Mouse (Mus musculus): ENCODE measurements around the gene Tmprss12. TPM values are rescaled to one million over a fixed set of nuclear protein-coding genes. Genes with fewer than 3 reads are reported as not detected.
"Not testable (repeated sequence)": the region's sequence is repeated elsewhere in the genome, so short reads cannot be mapped to it uniquely, and the experiment has no call there.

Gene Tmprss12
- polyA plus RNA-seq, 1 experiment from 2014 or later = not detected

DNA sequence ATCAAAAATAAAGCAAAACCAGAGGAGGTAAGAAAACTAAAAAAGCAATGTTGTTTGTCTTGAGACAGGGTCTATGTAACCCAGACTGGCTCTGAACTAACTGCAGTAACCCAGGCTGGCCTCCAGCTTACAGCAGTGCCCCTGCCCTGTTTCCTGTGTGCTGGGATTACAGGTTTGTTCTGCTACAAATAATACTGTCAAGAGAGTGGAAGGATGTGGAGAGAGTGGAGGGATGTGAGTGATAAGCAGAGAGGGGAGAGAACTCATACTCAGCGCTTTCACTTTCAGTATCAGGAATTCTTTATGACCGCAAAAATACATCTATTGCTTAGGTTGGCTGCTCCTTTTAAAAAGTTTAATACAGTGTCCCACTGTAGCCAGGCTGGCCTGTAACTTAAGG lies 31.7 kb downstream of the Tmprss12 start:
- no peak overlapping the region for H3K27ac ChIP-seq (replicated peaks)
- no peak overlapping the region for H3K4me3 ChIP-seq (replicated peaks)
- no peaks in the 10 kb centered on the region for H3K4me1 ChIP-seq
- H3K9ac ChIP-seq = no peak overlapping the region
- no peak overlapping the region for H3K4me2 ChIP-seq (replicated peaks)
- WGBS = 89% methylated on average over 2 of the region's 2 CpGs
- no peak for ATAC-seq (ENCODE audit: insufficient number of reproducible peaks, low FRiP score, low TSS enrichment, low read depth)
- no peaks in the 10 kb centered on the region for H3K36me3 ChIP-seq
- no peaks in the 10 kb centered on the region for H3K9me3 ChIP-seq (replicated peaks)
- no peaks in the 10 kb centered on the region for H3K27me3 ChIP-seq

- H3K27me3 ChIP-seq = no peaks in the 10 kb centered on the region
- H3K4me1 ChIP-seq = no peaks in the 10 kb centered on the region
- H3K9me3 ChIP-seq (replicated peaks) = no peaks in the 10 kb centered on the region
- no peaks in the 10 kb centered on the region for H3K36me3 ChIP-seq
- no peak overlapping the region for H3K27ac ChIP-seq (replicated peaks)
- no peak overlapping the region for H3K9ac ChIP-seq
- no peak overlapping the region for H3K4me3 ChIP-seq (replicated peaks)
- 91% methylated on average over 5 of the region's 5 CpGs for WGBS
- H3K4me2 ChIP-seq (replicated peaks) = no peak overlapping the region
- no peak for ATAC-seq (ENCODE audit: insufficient number of reproducible peaks, low FRiP score, low TSS enrichment, low read depth)
Observed at GRCm38 (mm10) chr15:100314448-100315145, 34.0 kb downstream of the Tmprss12 start.

- not testable (repeated sequence) for H3K4me2 ChIP-seq (replicated peaks); H3K27ac ChIP-seq (replicated peaks); H3K4me1 ChIP-seq; H3K36me3 ChIP-seq; H3K27me3 ChIP-seq; ATAC-seq (ENCODE audit: insufficient number of reproducible peaks, low FRiP score, low TSS enrichment, low read depth); H3K9me3 ChIP-seq (replicated peaks); H3K4me3 ChIP-seq (replicated peaks); H3K9ac ChIP-seq
- WGBS = 61% methylated on average over 4 of the region's 4 CpGs
Observed at GRCm38 (mm10) chr15:100318014-100318671, 37.5 kb downstream of the Tmprss12 start.

GRCm38 (mm10) chr15:100319884-100320283 lies 39.2 kb downstream of the Tmprss12 start:
- Histone ChIP-seq H3K36me3 (no peaks in the 10 kb centered on the region), H3K4me2 (replicated peaks) (no peak overlapping the region), H3K4me3 (replicated peaks) (no peak overlapping the region), H3K27ac (replicated peaks) (no peak overlapping the region), H3K27me3 (no peaks in the 10 kb centered on the region), H3K9ac (no peak overlapping the region), H3K4me1 (peaks cover 5% of the 10 kb centered on the region; the same call in 1 of the 2 replicates), H3K9me3 (replicated peaks) (no peaks in the 10 kb centered on the region)
- no peak for ATAC-seq (ENCODE audit: insufficient number of reproducible peaks, low FRiP score, low TSS enrichment, low read depth)
- WGBS = 83% methylated on average over 1 of the region's 1 CpGs

DNA sequence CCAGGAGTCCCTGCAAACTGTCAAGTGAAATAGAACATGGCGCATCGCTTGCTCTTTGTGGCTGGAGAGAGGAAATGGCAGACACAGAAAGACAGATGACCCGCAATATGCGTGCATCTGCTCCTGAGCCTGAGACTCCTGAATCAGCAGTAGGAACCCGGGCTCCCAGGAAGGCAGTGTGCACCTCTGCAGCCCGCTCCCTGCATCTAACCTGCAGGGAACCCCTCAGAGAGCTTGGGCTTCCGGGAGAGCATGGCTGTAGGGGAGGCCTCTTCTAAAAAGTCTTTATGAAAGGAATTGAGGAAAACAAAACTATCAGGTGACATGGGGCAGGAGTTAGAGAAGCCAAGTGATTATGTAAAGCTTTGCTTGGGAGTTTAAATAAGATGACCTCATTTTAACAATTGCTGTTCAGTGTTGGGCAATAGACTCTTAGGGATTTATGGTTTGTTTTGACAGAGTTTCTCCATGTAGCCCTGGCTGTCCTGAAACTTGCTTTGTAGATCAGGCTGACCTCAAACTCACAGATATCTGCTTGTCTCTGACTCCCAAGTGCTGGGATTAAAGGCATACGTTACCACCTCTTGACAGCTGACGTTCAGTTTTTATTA lies 39.8 kb downstream of the Tmprss12 start:
- ATAC-seq (ENCODE audit: insufficient number of reproducible peaks, low FRiP score, low TSS enrichment, low read depth) = no peak
- peak overlapping the region; percentile 1; the same call in 1 of the 2 replicates for H3K27ac ChIP-seq (replicated peaks)
- WGBS = 66% methylated on average over 9 of the region's 9 CpGs

DNA sequence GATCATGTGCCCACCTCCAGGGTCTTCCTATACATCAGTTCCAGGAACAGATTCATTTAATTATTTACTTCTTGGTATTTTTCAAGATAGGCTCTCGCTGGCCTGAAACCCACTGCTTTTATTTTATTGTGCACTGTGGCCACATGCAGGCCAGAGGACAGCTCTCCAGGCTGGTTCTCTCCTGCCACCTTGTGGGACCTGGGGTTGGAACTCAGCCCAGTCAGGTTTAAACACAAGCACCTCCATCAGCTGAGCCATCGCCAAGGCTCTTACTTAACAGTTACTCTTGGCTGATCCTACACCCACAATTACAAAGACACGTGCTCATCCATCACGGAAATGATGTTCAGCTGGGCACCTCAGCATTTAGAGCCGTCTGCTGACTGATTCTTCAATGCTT lies 40.5 kb downstream of the Tmprss12 start:
- no peaks in the 10 kb centered on the region for H3K36me3 ChIP-seq
- H3K27ac ChIP-seq (replicated peaks) = peak overlapping the region; percentile 1; the same call in 1 of the 2 replicates
- H3K4me2 ChIP-seq (replicated peaks) = no peak overlapping the region
- peaks cover 5% of the 10 kb centered on the region; the same call in 1 of the 2 replicates for H3K4me1 ChIP-seq
- H3K9me3 ChIP-seq (replicated peaks) = no peaks in the 10 kb centered on the region
- no peak overlapping the region for H3K9ac ChIP-seq
- H3K4me3 ChIP-seq (replicated peaks) = no peak overlapping the region
- no peaks in the 10 kb centered on the region for H3K27me3 ChIP-seq
- WGBS = 56% methylated on average over 5 of the region's 5 CpGs
- no peak for ATAC-seq (ENCODE audit: insufficient number of reproducible peaks, low FRiP score, low TSS enrichment, low read depth)

More for the DNA sequence above, 39.8 kb downstream of the Tmprss12 start:
- H3K4me2 ChIP-seq (replicated peaks) = no peak overlapping the region
- H3K9me3 ChIP-seq (replicated peaks) = no peaks in the 10 kb centered on the region
- H3K4me3 ChIP-seq (replicated peaks) = no peak overlapping the region
- H3K36me3 ChIP-seq = no peaks in the 10 kb centered on the region
- no peak overlapping the region for H3K9ac ChIP-seq
- H3K27me3 ChIP-seq = no peaks in the 10 kb centered on the region
- H3K4me1 ChIP-seq = peaks cover 5% of the 10 kb centered on the region; the same call in 1 of the 2 replicates

GRCm38 (mm10) chr15:100324021-100324591 lies 43.5 kb downstream of the Tmprss12 start:
- WGBS = 71% methylated on average over 12 of the region's 12 CpGs
- Histone ChIP-seq H3K4me2 (replicated peaks) (no peak overlapping the region), H3K27me3 (no peaks in the 10 kb centered on the region), H3K9ac (no peak overlapping the region), H3K36me3 (no peaks in the 10 kb centered on the region), H3K27ac (replicated peaks) (no peak overlapping the region), H3K4me1 (peaks cover 5% of the 10 kb centered on the region; the same call in 1 of the 2 replicates), H3K4me3 (replicated peaks) (no peak overlapping the region), H3K9me3 (replicated peaks) (no peaks in the 10 kb centered on the region)
- ATAC-seq (ENCODE audit: insufficient number of reproducible peaks, low FRiP score, low TSS enrichment, low read depth) = no peak

GRCm38 (mm10) chr15:100325235-100325634 lies 44.6 kb downstream of the Tmprss12 start:
- ATAC-seq (ENCODE audit: insufficient number of reproducible peaks, low FRiP score, low TSS enrichment, low read depth) = 0 out of 2 replicates have a peak, but pooled peaks have one; percentile 24
- H3K4me2 ChIP-seq (replicated peaks) = no peak overlapping the region
- H3K27ac ChIP-seq (replicated peaks) = peak overlapping the region; percentile 17; the same call in 1 of the 2 replicates
- no peaks in the 10 kb centered on the region for H3K9me3 ChIP-seq (replicated peaks)
- 64% methylated on average over 3 of the region's 3 CpGs for WGBS
- H3K4me3 ChIP-seq (replicated peaks) = no peak overlapping the region
- H3K27me3 ChIP-seq = no peaks in the 10 kb centered on the region
- no peak overlapping the region for H3K9ac ChIP-seq
- H3K4me1 ChIP-seq = peaks cover under 1% of the 10 kb centered on the region; the same call in 1 of the 2 replicates
- no peaks in the 10 kb centered on the region for H3K36me3 ChIP-seq

DNA sequence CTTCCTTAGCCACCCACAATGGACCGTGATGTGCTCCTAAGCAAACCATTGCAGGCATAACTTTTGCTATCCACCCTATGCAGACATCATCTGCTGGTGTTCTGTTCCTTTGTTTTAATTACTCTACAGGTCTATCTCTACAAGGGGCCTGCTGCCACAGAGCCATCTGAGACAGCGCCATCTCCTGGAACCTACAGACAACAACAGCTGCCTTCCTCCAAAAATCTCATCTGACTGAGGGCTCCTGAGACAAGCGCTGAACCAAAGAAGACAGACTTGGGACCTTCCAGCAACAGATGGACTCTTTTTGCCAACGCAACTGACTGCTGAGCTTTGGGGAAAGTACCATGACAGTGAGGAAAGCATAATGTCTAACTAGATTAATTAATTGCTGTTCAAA lies 47.5 kb downstream of the Tmprss12 start:
- WGBS = 76% methylated on average over 4 of the region's 4 CpGs
- H3K4me3 ChIP-seq (replicated peaks); H3K27ac ChIP-seq (replicated peaks); ATAC-seq (ENCODE audit: insufficient number of reproducible peaks, low FRiP score, low TSS enrichment, low read depth); H3K9me3 ChIP-seq (replicated peaks); H3K36me3 ChIP-seq; H3K4me1 ChIP-seq; H3K27me3 ChIP-seq; H3K4me2 ChIP-seq (replicated peaks); H3K9ac ChIP-seq: not testable (repeated sequence)

DNA sequence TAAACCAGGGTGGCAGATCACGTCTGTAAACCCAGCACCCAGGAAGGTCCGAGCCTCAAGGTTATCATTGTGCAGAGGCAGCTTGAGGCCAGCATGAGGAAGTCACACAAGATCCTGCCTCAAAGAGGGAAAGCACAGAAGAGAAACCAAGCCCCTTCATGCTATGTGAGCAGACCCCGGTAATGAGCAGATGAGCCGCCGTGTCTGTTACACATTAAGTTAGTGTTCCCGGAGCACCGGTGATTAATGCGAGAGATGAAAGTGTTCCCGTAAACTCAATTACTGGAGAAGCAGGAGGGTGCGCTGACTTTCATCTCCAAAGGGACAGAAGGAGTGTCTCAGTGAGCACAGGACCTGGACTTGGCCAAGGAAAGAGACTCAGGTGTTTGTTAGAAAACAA lies 48.7 kb downstream of the Tmprss12 start:
- not testable (repeated sequence) for H3K4me2 ChIP-seq (replicated peaks); H3K27ac ChIP-seq (replicated peaks); H3K4me3 ChIP-seq (replicated peaks); H3K36me3 ChIP-seq; ATAC-seq (ENCODE audit: insufficient number of reproducible peaks, low FRiP score, low TSS enrichment, low read depth); H3K27me3 ChIP-seq; H3K4me1 ChIP-seq; H3K9ac ChIP-seq; H3K9me3 ChIP-seq (replicated peaks)
- 31% methylated on average over 10 of the region's 10 CpGs for WGBS

DNA sequence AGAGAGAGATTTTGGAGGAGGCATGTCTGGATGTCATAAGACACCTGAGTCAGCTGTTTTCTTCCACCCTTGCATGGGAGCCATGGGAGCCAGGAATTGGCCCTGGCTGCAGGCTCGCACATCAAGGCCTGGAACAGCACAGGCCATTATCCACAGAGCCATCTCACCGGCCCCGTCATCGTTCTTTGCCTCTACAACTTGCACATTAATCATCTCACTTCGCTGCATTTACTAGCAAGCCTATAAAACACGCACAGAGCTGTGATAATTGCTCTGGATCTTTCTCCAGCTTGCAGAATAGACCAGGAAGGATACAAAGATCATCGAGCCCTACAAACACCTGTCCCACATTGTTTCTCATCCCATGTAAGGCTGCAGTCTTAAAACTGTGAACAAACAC lies 50.1 kb downstream of the Tmprss12 start:
- H3K4me2 ChIP-seq (replicated peaks) = no peak overlapping the region
- H3K27ac ChIP-seq (replicated peaks) = no peak overlapping the region
- WGBS = 84% methylated on average over 7 of the region's 7 CpGs
- H3K36me3 ChIP-seq = no peaks in the 10 kb centered on the region
- no peak overlapping the region for H3K9ac ChIP-seq
- H3K27me3 ChIP-seq = no peaks in the 10 kb centered on the region
- no peaks in the 10 kb centered on the region for H3K4me1 ChIP-seq
- no peaks in the 10 kb centered on the region for H3K9me3 ChIP-seq (replicated peaks)
- H3K4me3 ChIP-seq (replicated peaks) = no peak overlapping the region
- ATAC-seq (ENCODE audit: insufficient number of reproducible peaks, low FRiP score, low TSS enrichment, low read depth) = no peak

Data from embryonic facial prominence, embryonic 15.5 days (tissue).